Mouse (Mus musculus) neural tube, embryonic 12.5 days (tissue): ENCODE measurements at regions not wholly inside any gene's neighbourhood (a gene's known extent, or its start where the extent isn't known, plus 50 kb on each side); places are given as distances from the start of the nearest gene placed in this dataset.
A peak's percentile ranks its signal among the peaks of the same experiment; 100 is the strongest.

Experiments used
- ATAC-seq: fragments of 200-750 bp; cut with Nextera tagmentation; 2 replicates; pipeline ENCODE4 v1.8.0; 2017; ENCODE audit warnings: low read depth, mild to moderate bottlenecking, moderate TSS enrichment, moderate library complexity; ENCODE audit not compliant: low FRiP score
- H3K27ac ChIP-seq: fragments of 300-500 bp; sonication (generic); 2 replicates; pipeline ENCODE4 v1.5.1; 2016
- H3K27me3 ChIP-seq: fragments of 300-500 bp; sonication (generic); replicated peaks from 2 replicates; pipeline ENCODE4 v1.6.1; 2016; ENCODE audit warnings: mild to moderate bottlenecking
- H3K36me3 ChIP-seq: fragments of 300-500 bp; sonication (generic); 2 replicates; pipeline ENCODE4 v1.6.1; 2016; ENCODE audit warnings: mild to moderate bottlenecking
- H3K4me1 ChIP-seq: fragments of 300-500 bp; sonication (generic); 2 replicates; pipeline ENCODE4 v1.6.1; 2016
- H3K4me2 ChIP-seq: fragments of 300-500 bp; sonication (generic); replicated peaks from 2 replicates; pipeline ENCODE4 v1.6.1; 2016; ENCODE audit warnings: mild to moderate bottlenecking
- H3K4me3 ChIP-seq: fragments of 300-500 bp; sonication (generic); 2 replicates; pipeline ENCODE4 v1.5.1; 2016
- H3K9ac ChIP-seq: fragments of 300-500 bp; sonication (generic); 2 replicates; pipeline ENCODE4 v1.6.1; 2016; ENCODE audit warnings: mild to moderate bottlenecking
- H3K9me3 ChIP-seq: fragments of 300-500 bp; sonication (generic); 2 replicates; pipeline ENCODE4 v1.6.1; 2016; ENCODE audit warnings: mild to moderate bottlenecking
- WGBS: fragments of 180-500 bp; shearing (Covaris S2); methylation state at CpG from one replicate; pipeline ENCODE4 v1.1.7; 2016; 5-methylcytosine and 5-hydroxymethylcytosine counted together

GRCm38 (mm10) chr17:15970481-15971350, 139.9 kb upstream of the Rgmb start:
- no peaks in the 10 kb centered on the region for H3K4me1 ChIP-seq
- no peak overlapping the region for H3K4me2 ChIP-seq
- no peaks in the 10 kb centered on the region for H3K27me3 ChIP-seq
- no peak overlapping the region for H3K4me3 ChIP-seq
- H3K9me3 ChIP-seq = no peaks in the 10 kb centered on the region
- 74% methylated on average over 6 of the region's 6 CpGs for WGBS
- no peak for ATAC-seq
- no peak overlapping the region for H3K27ac ChIP-seq
- H3K36me3 ChIP-seq = no peaks in the 10 kb centered on the region
- no peak overlapping the region for H3K9ac ChIP-seq

GRCm38 (mm10) chr17:15968331-15968730, 137.5 kb upstream of the Rgmb start:
- Histone ChIP-seq H3K36me3 (no peaks in the 10 kb centered on the region), H3K4me1 (no peaks in the 10 kb centered on the region), H3K27me3 (no peaks in the 10 kb centered on the region), H3K9me3 (no peaks in the 10 kb centered on the region), H3K27ac (no peak overlapping the region), H3K4me3 (no peak overlapping the region), H3K4me2 (no peak overlapping the region), H3K9ac (no peak overlapping the region)
- 94% methylated on average over 5 of the region's 5 CpGs for WGBS
- no peak for ATAC-seq

GRCm38 (mm10) chr17:15955656-15956055, 124.8 kb upstream of the Rgmb start:
- H3K4me1 ChIP-seq = no peaks in the 10 kb centered on the region
- H3K9me3 ChIP-seq = no peaks in the 10 kb centered on the region
- no peak overlapping the region for H3K9ac ChIP-seq
- H3K27ac ChIP-seq = no peak overlapping the region
- WGBS = 78% methylated on average over 2 of the region's 2 CpGs
- ATAC-seq = no peak
- H3K36me3 ChIP-seq = no peaks in the 10 kb centered on the region
- H3K4me2 ChIP-seq = no peak overlapping the region
- H3K27me3 ChIP-seq = no peaks in the 10 kb centered on the region
- H3K4me3 ChIP-seq = no peak overlapping the region

- Histone ChIP-seq H3K4me3 (no peak overlapping the region), H3K4me2 (no peak overlapping the region), H3K27me3 (no peaks in the 10 kb centered on the region), H3K9ac (no peak overlapping the region), H3K36me3 (no peaks in the 10 kb centered on the region), H3K27ac (no peak overlapping the region), H3K4me1 (no peaks in the 10 kb centered on the region), H3K9me3 (no peaks in the 10 kb centered on the region)
- ATAC-seq = no peak
- WGBS = 25% methylated on average over 3 of the region's 3 CpGs
Observed at GRCm38 (mm10) chr17:15951641-15952040, 120.8 kb upstream of the Rgmb start.

- no peak overlapping the region for H3K9ac ChIP-seq
- no peak for ATAC-seq
- no peaks in the 10 kb centered on the region for H3K27me3 ChIP-seq
- no peaks in the 10 kb centered on the region for H3K36me3 ChIP-seq
- H3K4me3 ChIP-seq = no peak overlapping the region
- H3K4me2 ChIP-seq = no peak overlapping the region
- H3K4me1 ChIP-seq = no peaks in the 10 kb centered on the region
- H3K27ac ChIP-seq = no peak overlapping the region
- no peaks in the 10 kb centered on the region for H3K9me3 ChIP-seq
- 58% methylated on average over 6 of the region's 6 CpGs for WGBS
Observed at GRCm38 (mm10) chr17:15949753-15950152, 118.9 kb upstream of the Rgmb start.

GRCm38 (mm10) chr17:15942378-15942777, 111.5 kb upstream of the Rgmb start:
- Histone ChIP-seq H3K36me3 (no peaks in the 10 kb centered on the region), H3K4me3 (no peak overlapping the region), H3K27ac (no peak overlapping the region), H3K9ac (no peak overlapping the region), H3K9me3 (no peaks in the 10 kb centered on the region), H3K4me2 (no peak overlapping the region), H3K27me3 (no peaks in the 10 kb centered on the region), H3K4me1 (no peaks in the 10 kb centered on the region)
- WGBS = 37% methylated on average over 4 of the region's 4 CpGs
- no peak for ATAC-seq

GRCm38 (mm10) chr17:15918609-15919008, 87.8 kb upstream of the Rgmb start:
- 0 out of 2 replicates have a peak, but pooled peaks have one; percentile 25 for ATAC-seq
- Histone ChIP-seq H3K4me3 (no peak overlapping the region), H3K4me2 (no peak overlapping the region), H3K9ac (no peak overlapping the region), H3K27ac (no peak overlapping the region), H3K9me3 (no peaks in the 10 kb centered on the region), H3K4me1 (no peaks in the 10 kb centered on the region), H3K36me3 (no peaks in the 10 kb centered on the region), H3K27me3 (no peaks in the 10 kb centered on the region)
- 38% methylated on average over 4 of the region's 4 CpGs for WGBS

- Histone ChIP-seq H3K4me3 (no peak overlapping the region), H3K4me2 (no peak overlapping the region), H3K9me3 (no peaks in the 10 kb centered on the region), H3K27ac (no peak overlapping the region), H3K27me3 (no peaks in the 10 kb centered on the region), H3K9ac (no peak overlapping the region), H3K4me1 (peaks cover 3% of the 10 kb centered on the region; the same call in 1 of the 2 replicates), H3K36me3 (no peaks in the 10 kb centered on the region)
- ATAC-seq = peak; percentile 86
- WGBS = 51% methylated on average over 7 of the region's 7 CpGs
Observed at GRCm38 (mm10) chr17:15898689-15899419, 68.0 kb upstream of the Rgmb start.

- Histone ChIP-seq H3K9ac (no peak overlapping the region), H3K36me3 (no peaks in the 10 kb centered on the region)
- peak; percentile 77 for ATAC-seq
Observed at GRCm38 (mm10) chr17:15895968-15896367, 65.1 kb upstream of the Rgmb start.

GRCm38 (mm10) chr17:15891896-15892675, 61.2 kb upstream of the Rgmb start:
- 62% methylated on average over 4 of the region's 4 CpGs for WGBS
- no peak overlapping the region for H3K4me2 ChIP-seq
- H3K27me3 ChIP-seq = no peaks in the 10 kb centered on the region
- H3K4me3 ChIP-seq = no peak overlapping the region
- no peak overlapping the region for H3K9ac ChIP-seq
- peak; percentile 59; the same call in 1 of the 2 replicates for ATAC-seq
- no peak overlapping the region for H3K27ac ChIP-seq
- no peaks in the 10 kb centered on the region for H3K36me3 ChIP-seq
- 0 out of 2 replicates have a peak, but pooled peaks cover 8% of the 10 kb centered on the region for H3K9me3 ChIP-seq
- peaks cover 3% of the 10 kb centered on the region; the same call in 1 of the 2 replicates for H3K4me1 ChIP-seq

More at GRCm38 (mm10) chr17:15895968-15896367, 65.1 kb upstream of the Rgmb start:
- peaks cover 3% of the 10 kb centered on the region; the same call in 1 of the 2 replicates for H3K4me1 ChIP-seq
- no peak overlapping the region for H3K27ac ChIP-seq
- no peaks in the 10 kb centered on the region for H3K9me3 ChIP-seq
- no peaks in the 10 kb centered on the region for H3K27me3 ChIP-seq
- H3K4me3 ChIP-seq = no peak overlapping the region
- WGBS = 12% methylated on average over 3 of the region's 3 CpGs
- no peak overlapping the region for H3K4me2 ChIP-seq

- no peak overlapping the region for H3K4me2 ChIP-seq
- H3K9me3 ChIP-seq = 0 out of 2 replicates have a peak, but pooled peaks cover 8% of the 10 kb centered on the region
- no peak overlapping the region for H3K9ac ChIP-seq
- no peaks in the 10 kb centered on the region for H3K36me3 ChIP-seq
- no peaks in the 10 kb centered on the region; the same call in 1 of the 2 replicates for H3K4me1 ChIP-seq
- ATAC-seq = no peak
- 95% methylated on average over 4 of the region's 4 CpGs for WGBS
- H3K27me3 ChIP-seq = no peaks in the 10 kb centered on the region
- H3K27ac ChIP-seq = no peak overlapping the region
- no peak overlapping the region for H3K4me3 ChIP-seq
Observed at GRCm38 (mm10) chr17:15890595-15891140, 59.8 kb upstream of the Rgmb start.
